Mouse (Mus musculus): ENCODE data around the gene Frmpd1.

DNA sequence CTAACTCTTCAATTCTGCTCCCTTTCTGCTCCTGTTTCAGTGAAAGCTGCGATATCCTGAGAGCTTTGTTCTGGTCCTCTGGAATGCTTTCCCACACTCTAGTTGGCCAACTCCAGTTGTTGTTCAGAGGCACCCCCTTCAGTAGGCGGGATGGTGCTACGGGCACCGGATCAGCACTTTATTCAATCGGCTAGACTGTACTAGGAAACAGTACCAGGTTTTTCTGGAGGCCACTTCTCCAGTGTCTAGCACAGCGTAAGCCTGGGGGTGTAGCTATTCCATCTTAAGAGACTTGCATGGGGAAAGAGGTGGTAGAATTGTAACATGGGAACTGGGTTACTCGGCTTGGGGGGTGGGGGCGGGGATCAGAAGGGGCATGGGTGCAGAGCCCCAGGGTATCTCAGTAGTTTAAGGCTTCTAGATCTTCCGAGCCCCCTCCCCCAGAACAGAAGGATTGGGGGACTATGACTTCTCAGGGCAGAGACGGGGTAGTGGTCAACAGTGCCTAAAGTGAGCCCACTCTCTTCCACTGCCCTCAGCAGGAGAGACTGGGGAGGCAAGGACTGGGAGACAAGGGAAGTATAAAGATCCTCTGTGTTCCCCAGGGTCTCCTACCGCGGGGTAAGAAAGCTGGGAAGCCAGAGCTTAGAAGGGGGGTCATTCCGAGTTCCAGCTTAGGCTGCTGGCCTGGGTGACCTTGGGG is 706 bp upstream of the Frmpd1 start:
- no peak for TF ChIP-seq POLR2A (IDR thresholded peaks at IDR 0.05; ENCODE audit: borderline replicate concordance, insufficient read depth, low read length)
- no peak for TF ChIP-seq CTCF (IDR thresholded peaks at IDR 0.05; ENCODE audit: borderline replicate concordance, insufficient read depth, low read depth, low read length)

Measured in cerebellum, adult 2 months (tissue).